Mouse (Mus musculus) lung, adult 18-20 months (tissue): ENCODE data around the gene Mblac1.
"Not testable (repeated sequence)": the region's sequence is repeated elsewhere in the genome, so short reads cannot be mapped to it uniquely, and the experiment has no call there.

Experiments
- DNase-seq, 2 experiments: peaks; one replicate each; pipeline ENCODE4 v3.0.0; 2022; ENCODE audit warnings: mixed read lengths in 2 of 2

Gene Mblac1

DNA sequence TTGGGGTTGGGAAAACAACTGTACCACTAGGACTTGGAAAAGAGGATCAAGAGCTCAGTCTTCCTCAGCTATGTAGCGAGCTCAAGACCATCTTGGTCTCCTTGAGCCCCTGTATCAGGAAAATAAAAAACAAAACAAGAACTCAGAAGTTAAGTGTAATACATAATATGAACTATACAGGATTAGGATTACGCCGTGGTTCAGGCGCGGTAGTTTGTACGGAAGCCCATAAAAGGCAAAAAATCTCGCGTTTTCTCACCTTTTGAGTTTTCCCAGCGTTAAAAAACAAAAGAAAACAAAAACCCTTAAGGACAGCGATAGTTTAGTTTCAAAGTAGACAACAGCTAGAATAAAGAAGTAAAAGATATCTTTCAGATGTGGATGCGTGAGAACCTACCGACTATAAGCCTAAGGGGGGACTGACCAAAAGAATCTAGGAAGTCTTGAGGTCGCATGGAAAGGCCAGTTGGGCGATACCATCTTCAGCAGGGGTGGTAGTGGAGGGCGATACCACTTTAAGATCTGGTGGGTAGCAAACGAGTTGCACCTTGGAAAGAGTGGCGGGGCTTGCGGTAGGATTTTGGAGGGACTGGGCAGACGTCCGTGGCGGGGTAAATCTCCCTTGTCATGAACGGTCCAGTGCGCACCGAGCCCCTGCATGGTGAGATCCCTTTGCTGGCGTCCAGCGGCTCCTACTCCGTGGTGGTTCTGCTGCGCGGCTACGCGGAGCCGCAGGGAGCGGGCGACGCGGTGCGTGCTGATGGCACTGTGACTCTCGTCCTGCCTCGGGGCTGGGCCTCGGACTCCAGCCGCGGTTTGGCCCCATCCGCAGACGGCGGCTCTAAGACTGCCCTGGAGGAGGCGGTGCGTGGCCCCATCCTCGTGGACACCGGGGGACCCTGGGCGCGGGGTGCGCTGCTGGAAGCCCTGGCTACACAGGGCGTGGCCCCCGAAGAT lies at the start of gene Mblac1:
Mblac1 (plus strand) TSS at position 544 of the 957 bp plus-strand sequence.
- DNase-seq, result peak; percentile 87

DNA sequence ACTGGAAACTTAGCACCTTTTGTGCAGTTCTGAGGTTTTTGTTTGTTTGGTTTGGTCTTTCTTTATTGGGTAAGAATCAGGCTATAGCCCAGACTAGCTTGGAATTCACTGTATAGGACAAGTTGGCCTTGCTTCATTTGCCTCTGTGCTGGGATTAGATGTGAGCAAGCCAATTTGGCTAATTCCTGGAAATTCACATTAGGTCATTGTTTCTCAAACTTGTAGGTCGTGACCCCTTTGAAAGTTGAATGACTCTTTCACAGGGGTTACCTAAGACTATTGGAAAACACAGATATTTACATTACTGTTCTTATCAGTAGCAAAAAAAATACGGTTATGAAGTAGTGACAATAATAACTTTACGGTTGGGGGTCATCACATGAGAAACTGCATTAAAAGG lies 39.7 kb upstream of the Mblac1 start:
- DNase-seq, result no peak

DNA sequence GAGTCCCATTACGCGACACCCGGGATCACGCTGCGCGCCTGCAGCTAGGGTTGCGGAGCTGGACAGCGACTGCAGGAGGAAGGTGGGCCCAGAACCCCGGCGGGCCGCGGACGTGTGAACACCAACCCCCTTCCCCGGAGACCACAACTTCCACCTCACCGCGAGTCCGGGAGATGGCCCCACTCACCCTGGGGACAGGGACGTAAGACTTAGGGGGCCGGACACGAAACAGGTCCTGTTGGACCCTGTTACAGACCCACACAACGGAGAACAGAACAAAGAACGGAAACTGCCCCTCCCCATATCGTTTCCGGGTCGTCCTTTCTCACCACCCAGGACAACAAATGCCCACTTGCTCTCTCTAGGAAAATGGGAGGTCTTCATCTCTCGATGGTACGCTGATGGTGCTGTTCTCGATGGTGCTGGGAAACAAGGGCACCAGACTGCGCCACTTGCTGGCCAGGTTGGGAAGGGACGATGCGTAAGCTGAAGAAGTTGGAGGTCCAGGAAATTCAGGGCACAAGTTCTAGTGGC lies 38.6 kb upstream of the Mblac1 start, which contains the start of gene Zfp113:
Zfp113 (minus strand) TSS at position 302 of the 534 bp plus-strand sequence.
- peak; percentile 90 to 95 for DNase-seq

DNA sequence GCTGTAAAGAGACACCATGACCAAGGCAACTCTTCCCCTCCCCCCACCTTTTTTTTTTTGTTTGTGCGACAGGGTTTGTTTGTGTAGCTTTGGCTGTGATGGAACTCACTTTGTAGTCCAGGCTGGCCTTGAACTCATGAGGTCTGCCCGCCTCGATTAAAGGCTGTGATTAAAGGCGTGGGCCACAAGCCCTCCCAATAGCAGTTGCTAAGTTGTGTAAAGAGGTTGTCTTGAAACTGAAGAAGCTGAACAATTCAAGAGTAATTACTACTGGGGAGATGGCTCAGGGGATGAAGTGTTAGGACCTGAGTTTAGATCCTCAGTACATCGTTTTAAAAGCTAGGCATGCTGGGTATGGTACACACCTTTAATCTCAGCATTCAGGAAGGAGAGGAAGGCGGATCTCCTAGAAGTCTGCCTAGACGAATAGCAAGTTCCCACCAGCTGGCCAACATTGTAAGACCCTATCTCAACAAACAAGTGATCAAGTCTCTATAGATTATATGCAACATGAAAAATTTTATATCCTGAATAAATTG lies 33.8 kb upstream of the Mblac1 start:
- DNase-seq, result no peak

DNA sequence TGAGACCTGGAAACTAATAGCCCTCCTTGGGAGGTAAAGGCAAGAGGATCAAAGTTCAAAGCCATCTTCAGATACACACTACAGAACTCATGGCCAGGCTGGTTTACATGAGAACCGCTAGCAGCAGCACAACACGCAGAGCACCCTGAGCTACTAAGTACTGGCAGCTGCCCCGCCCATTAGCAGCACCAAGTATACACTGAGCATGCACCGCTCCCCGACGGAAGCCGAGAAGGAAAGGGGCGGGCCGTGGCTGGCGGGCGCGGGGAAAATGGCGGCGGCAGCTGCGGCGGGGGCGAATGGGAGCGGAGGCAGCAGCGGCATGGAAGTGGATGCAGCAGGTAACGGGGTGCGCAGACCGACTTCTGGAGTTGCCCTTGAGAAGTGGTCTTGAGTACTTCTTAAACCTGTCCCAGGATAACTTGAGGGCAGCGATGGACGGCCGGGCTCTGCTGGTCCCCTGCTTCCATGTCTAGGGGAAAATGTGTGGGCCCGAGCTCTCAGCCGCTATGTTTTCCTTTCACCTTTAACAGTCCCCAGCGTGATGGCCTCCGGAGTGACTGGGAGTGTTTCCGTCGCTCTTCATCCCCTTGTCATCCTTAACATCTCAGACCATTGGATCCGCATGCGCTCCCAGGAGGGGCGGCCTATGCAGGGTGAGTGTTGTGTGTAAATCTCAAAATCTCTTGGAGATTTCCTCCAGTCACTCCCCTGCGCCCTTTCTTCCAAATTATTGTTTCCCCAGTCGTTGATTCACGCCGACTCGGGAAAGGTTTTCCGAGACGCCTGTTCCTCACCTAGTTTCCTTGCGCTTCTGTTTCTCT lies 33.1 kb upstream of the Mblac1 start, which contains the start of gene Cops6:
Cops6 (plus strand) TSS at position 230 of the 824 bp plus-strand sequence.
- DNase-seq, result peak; percentile 94 to 95

DNA sequence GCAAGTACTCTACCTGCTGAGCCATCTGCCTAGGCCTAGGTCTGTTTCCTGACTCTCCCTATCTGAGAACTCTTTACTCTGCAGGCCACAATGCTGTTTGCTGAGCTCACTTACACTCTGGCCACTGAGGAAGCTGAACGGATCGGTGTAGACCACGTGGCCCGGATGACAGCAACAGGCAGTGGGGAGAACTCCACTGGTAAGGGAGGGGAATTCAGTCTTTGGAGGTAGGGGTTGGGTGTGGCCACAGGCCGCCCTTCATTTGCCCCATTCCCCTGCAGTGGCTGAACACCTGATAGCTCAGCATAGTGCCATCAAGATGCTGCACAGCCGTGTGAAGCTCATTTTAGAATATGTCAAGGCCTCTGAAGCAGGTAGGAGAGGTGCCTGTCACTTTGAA lies 31.1 kb upstream of the Mblac1 start:
- no peak for DNase-seq

DNA sequence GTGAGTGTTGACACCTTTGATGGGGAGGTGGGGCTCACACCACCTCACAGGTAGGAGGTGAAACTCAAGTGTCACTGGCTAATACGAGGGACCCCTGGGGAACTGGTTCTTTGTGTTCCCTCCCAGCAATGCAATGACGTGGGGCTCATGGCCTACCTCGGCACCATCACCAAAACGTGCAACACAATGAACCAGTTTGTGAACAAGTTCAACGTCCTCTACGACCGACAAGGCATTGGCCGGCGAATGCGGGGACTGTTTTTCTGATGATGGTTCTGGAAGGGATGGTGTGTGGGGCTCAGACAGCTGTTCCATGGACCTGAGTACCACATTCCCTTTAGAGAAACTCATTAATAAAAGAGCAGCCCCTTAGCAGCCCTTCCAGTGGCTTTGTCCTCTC lies 30.5 kb upstream of the Mblac1 start:
- no peak for DNase-seq

DNA sequence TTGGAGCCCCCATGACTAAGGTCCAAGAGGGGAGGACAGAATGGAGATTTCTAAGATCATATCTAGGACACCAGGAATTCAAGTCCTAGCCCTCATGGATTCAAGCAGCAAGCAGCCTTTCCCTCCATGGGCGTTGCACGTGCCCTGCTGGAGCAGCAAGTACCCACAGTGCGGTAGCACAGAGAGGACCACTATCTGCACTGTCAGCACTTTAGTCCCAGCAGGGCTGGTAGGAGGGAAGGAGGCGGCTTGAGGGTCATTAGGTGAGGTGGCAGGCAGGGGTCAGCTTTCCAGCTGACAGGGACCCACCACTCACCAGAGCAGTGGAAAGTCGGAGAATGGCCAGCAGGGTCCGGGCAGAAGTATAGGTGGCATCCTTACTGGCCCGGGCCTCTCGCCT lies 28.5 kb upstream of the Mblac1 start:
- DNase-seq, result no peak

DNA sequence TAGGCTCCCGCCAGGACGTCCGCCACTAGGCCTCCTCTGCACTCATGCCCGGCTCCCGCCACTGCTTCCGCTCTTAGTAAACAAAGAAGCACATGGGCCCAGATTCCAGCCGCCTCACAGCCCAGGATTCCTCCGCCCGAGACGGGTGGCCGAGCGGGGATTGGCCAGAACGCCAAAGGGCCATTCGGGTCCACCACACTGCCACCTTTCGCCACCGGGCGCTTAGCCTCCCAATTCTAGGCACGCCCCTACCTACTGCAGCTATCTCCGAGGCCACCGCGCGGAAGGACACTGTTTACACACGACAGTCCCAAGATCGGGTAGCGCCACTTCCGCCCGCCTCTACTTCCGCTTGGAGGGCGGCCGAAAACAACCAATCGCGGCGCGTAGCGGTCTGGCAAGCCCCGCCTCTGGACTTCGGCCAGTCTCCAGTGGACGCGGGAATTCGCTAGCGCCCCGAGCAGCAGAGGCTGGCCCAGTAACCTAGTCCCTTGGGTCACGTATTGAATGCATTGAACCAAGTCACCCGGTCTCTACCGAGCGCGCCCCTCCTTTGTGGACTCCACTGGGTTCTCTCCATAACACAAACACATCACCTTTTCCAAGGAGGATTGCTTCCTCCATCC lies 23.1 kb upstream of the Mblac1 start:
- DNase-seq, result peak; percentile 96 to 97

DNA sequence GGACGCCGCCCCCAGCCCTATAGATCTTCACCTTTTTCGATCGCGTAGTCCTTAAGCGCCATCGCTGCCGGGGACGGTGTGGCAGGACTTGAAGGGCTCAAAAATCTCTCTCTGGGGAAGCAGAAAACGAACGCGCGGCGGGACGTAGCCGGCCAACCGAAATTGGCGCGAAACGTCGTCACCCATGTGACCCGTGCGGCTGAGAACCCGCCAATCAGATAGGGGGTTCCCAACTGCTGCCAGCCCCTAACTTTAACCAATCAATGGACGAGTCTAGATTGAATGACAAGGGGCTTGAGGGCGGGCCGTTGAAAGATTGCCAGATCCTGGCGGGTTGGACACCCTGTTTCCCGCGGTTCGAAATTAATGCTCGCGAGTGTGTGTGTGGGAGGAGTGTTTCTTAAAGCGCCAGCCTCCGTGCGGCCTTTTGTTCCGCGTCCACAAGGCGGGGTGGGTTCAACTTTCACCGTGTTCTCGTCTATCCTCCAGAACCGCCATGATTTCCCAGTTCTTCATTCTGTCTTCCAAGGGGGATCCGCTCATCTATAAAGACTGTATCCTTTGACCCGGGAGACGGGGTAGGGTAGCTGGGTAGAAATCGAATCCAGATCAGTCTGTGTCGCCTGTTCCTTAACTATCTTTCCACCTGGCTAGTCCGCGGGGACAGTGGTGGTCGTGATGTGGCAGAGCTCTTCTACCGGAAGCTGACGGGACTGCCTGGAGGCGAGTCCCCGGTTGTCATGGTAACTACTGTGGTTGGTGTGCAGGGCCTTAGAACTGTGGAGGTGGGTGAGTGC lies 22.2 kb upstream of the Mblac1 start, which contains the start of the genes Ap4m1 and Mcm7:
Ap4m1 (plus strand) TSS at position 308 of the 797 bp plus-strand sequence.
Mcm7 (minus strand) TSS at position 728 of the 797 bp plus-strand sequence.
- peak; percentile 99 for DNase-seq

DNA sequence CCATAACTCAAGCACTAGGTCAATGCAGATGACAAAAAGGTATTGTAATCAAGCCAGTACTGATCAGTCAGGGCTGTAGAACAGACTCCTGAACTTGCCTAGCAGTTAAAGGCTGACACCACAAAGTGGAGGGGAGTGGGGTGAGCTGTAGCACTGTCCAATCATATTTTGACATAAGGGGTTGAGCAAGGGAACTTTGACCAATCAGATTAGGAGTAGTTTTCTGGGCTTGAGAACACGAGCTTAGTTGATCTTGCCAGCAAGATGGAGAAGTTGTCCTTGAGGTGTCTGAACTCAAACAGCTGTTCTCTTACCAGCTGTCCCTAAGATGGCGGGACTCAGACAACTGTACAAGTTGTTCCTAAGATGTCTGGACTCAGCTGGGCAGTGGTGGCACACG lies 20.9 kb upstream of the Mblac1 start:
- no peak for DNase-seq

DNA sequence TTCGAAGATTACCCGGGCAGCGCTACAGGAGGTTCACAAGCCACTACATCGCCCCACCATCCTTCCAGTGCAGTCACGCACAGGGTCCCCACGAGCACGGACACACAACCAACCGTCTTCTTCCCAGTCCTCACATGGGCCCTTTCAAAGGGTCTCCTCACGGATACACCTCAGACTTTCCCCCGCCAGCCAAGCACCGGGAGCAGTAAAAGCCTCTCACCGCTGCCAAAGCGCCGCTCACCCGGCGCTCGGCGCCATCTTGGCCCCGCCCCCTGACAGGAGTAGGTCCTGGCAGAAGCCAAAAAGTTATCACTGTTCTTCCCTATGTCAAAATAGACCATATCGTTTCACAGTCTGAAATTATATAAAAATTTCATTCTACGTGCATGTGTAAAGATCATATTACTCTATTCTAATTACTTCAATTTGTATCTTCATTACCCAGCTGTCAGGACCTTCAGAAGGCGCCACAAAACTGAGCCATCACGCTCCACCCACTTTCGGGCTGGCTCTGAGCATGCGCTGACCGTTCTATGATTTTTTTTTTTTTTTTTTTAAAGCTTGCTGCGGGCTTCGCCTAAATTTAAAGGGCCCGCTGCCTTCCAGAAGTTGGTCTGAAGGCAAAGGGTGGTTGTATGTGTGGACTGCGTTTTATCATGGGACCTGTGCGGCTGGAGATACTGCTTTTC lies 7.0 kb upstream of the Mblac1 start, which contains the start of the genes Taf6 and Cnpy4:
Taf6 (minus strand) TSS at position 502 of the 689 bp plus-strand sequence.
Cnpy4 (plus strand) TSS at position 536 of the 689 bp plus-strand sequence.
- DNase-seq, result peak; percentile 86 to 89

DNA sequence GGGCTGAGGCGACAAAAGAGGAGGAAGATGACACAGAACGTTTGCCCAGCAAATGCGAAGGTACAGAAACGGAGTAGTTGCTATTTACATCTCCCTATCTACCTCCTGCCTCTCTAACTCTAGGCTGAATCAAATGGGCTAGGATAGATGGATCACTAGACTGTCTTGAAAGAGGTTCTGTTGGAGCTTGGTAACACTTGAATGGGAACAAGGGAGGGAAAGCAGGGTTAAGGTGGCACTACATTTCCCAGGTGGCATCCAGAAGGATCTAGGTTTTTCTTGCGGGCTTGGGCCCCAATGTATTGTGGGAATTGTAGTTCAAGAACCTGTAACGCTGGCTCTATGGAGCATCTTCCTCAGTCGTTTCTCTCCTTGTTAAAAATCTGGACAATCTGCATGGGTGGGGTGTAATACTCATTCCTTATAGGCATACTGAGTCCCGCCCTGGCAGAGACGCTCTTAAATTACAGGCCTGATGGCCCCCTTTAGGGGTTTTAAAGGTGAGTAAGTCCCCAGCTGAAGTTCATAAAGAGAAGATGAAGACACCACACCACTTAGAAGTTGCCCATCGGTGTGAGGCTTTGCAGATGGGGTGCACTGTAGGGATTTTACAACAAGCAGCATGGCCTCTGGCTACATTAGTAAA lies 6.3 kb upstream of the Mblac1 start:
- peak; percentile 75 to 77 for DNase-seq

DNA sequence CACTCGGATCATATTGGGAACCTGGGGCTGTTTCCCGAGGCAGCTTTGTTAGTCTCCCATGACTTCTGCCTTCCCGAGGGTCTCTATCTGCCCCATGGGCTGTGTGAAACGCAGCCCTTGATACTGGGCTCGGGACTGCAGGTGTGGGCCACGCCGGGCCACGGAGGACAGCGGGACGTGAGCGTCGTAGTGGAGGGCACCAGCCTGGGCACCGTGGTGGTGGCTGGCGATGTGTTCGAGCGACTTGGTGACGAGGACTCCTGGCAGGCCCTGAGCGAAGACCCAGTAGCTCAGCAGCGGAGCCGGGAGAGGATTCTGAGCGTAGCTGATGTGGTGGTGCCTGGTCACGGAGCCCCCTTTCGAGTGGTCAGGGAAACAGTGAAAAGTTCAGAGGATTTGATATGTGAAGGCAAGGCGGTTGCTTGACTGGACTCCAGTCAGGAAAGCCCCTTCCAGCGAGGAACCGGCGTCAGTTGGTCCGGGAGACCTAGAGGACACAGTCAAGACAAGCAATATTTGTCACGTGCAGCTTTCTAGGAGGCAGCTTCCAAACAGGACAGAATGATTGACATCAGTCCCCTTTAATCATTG lies 736 bp downstream of the Mblac1 start:
- DNase-seq, result peak in 1 of 2 experiments; percentile 30

DNA sequence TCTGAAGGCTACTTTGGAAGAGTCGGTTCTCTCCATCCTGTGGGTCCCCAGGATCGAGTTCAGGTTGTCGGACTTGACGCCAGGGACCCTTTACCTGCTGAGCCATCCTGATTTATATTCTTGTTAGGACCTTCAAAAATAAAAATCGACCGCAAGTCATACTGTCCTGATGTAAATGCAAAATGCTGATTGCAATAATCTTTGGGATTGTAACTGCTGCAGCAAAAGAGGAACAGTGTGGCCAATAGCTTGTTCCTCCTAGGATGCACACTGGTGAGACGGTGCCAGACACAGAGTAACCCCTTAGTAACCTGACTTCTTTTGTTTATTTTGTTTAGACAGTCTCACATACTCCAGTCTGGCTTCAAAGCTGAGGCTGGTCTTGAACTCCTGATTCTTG lies 1.3 kb downstream of the Mblac1 start:
- DNase-seq, result no peak

DNA sequence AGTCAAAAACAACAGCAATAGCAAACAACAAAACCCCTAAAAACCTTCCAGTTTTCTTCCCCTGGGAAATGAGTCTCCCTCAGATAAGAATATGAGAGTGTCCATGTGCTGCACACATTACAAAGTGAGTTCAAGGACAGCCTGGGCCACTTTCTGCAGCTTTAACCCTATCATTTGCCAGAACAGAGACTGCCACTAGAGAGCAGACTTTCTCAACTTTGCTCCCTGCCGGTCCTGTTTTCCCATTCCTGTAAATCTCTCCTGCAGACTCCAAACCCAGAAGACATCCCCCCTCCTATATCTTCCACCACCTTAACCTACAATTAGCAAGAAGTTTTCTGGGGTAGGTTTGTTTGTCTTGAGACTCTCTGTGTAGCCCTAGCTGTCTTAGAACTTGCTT lies 5.5 kb downstream of the Mblac1 start:
- no peak for DNase-seq

DNA sequence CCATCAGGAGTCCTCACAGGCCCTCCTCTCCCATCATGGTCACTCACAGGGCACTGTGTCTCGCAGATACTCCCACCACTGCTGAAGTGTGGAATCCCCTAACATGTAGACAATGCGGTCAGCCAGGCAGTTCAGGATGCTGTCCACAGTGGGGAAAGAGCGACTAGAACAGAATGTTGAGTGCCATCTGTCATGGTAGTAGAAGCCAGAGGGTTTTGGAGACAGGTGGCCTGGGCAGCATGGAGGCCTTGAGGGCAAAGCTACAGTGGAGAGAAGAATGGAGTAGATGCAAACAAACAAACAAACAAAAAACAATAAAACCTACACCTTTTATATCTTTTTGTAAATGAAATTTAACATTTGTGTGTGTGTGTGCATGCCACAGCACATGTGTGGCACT lies 8.0 kb downstream of the Mblac1 start:
- DNase-seq, result no peak

DNA sequence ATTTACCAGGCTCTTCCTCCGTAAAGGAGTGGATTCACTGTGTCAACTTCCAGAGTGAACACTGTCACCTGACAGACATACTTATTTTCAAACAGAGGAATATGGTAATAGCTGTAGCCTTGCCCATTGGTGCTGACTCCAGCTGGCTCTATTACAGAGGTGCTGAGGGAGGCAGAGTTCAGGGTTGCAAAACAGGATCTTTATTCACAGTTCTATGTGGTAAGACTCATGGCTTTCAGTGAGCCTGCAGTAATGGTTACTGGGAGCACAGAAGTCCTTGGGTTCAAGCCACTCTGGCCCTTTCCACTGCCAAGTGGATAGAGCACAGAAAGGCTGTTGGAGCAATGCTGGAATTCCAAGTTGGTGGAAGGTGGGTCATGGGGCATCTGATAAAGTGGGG lies 13.1 kb downstream of the Mblac1 start:
- no peak for DNase-seq

DNA sequence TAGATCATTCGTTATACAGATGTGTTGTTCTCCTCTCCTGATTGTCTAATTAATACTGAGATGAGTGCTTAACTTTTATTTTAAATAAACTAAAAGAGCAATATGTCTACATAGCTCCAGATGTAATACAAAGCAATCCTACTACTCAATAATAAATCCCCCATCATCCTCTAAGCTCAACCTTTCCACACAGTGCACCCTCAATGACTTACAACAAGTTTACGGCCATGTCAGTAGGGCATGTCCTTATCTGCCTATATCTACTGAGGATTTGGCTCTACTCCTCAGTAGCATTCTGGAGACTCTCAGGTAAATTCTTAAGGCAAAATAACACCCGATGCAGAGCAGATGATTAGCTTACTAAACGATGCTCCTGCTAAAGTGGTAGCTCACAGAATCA lies 13.8 kb downstream of the Mblac1 start:
- no peak for DNase-seq

DNA sequence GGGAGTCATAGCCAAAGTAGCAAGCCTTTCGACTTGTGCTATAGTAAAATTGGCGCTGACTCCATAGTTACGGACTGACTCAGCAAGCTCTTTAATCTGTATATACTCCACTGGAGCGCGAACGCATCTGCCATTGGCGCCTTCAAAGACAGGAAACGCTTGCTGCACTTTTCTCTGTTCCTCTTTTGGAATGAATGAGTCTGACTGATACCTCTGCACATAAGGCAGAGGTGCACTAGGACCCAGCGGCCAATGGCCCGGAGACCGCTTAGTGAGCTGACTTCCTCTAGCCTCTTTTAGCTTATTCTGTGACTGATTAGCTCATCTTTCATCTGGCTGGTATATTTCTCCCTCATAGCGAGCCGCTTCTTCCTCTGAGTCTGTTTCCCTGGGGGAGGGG lies 22.5 kb downstream of the Mblac1 start:
- DNase-seq, result not testable (repeated sequence)
